Mouse (Mus musculus) neural tube, embryonic 15.5 days (tissue): Measurements from ENCODE around the gene Olfr368. TPM values are rescaled to one million over a fixed set of nuclear protein-coding genes. Genes with fewer than 3 reads are reported as not detected.

Experiments
- polyA plus RNA-seq: library from polyadenylated mRNA; unstranded; fragments of >200 nt; fragmentation: Nextera tagmentation; extraction: Ambion mirVana; gene quantifications from 2 replicates; pipeline ENCODE4 v1.2.1, GENCODE M21; 2015

Olfr368 gene
- polyA plus RNA-seq, 1 experiment from 2014 or later: not detected

Other genes with a start within 250 kb of the Olfr368 start
- not detected in 2 replicates for gene Olfr361, start 237.2 kb upstream of the Olfr368 start, polyA plus RNA-seq
- not detected in 2 replicates for gene Olfr362, start 208.6 kb upstream of the Olfr368 start, polyA plus RNA-seq
- gene Olfr364-ps1, start 187.2 kb upstream of the Olfr368 start, polyA plus RNA-seq: not detected in 2 replicates
- not detected in 2 replicates for gene Olfr365, start 138.3 kb upstream of the Olfr368 start, polyA plus RNA-seq
- gene Olfr366, start 114.9 kb upstream of the Olfr368 start, polyA plus RNA-seq: not detected in 2 replicates
- 42.0 and 44.1 TPM in 2 replicates for gene Pdcl, start 32.8 kb downstream of the Olfr368 start, polyA plus RNA-seq
- gene Rc3h2, start 96.4 kb downstream of the Olfr368 start, polyA plus RNA-seq: 18.1 and 19.0 TPM in 2 replicates
- gene Zbtb26, start 116.6 kb downstream of the Olfr368 start, polyA plus RNA-seq: 6.7 and 7.1 TPM in 2 replicates
- 12.4 and 14.0 TPM in 2 replicates for gene Zbtb6, start 116.7 kb downstream of the Olfr368 start, polyA plus RNA-seq
- gene Rabgap1, start 116.8 kb downstream of the Olfr368 start, polyA plus RNA-seq: 49.4 and 51.1 TPM in 2 replicates
- gene Gpr21, start 189.8 kb downstream of the Olfr368 start, polyA plus RNA-seq: 12.0 and 14.7 TPM in 2 replicates